Mouse (Mus musculus) gastrocnemius, adult 2 months (tissue): ENCODE results near the gene Dgkd. TPM values are rescaled to one million over a fixed set of nuclear protein-coding genes. Genes with fewer than 3 reads are reported as not detected.
A peak's percentile ranks its signal among the peaks of the same experiment; 100 is the strongest.

Experiments
- DNase-seq: peaks from one replicate; pipeline ENCODE4 v3.0.0; 2022
- H3K27ac ChIP-seq: fragments of 200-600 bp; 2 replicates; pipeline ENCODE4 v1.8.1; 2022; ENCODE audit warnings: mild to moderate bottlenecking
- H3K4me3 ChIP-seq: fragments of 200-600 bp; 2 replicates; pipeline ENCODE4 v1.8.1; 2022; ENCODE audit warnings: mild to moderate bottlenecking, moderate library complexity
- CTCF ChIP-seq: fragments of 200-600 bp; IDR thresholded peaks from 2 replicates; pipeline ENCODE4 v1.8.1; 2022; ENCODE audit warnings: antibody characterized with exemption, mild to moderate bottlenecking, moderate library complexity
- intact Hi-C: fragments of 180-260 bp; cut with DNase I; formaldehyde crosslinking; loops from one replicate; pipeline ENCODE4 v1.15.1; 2025
- total RNA-seq, 2 experiments: library from RNA; stranded (reverse); gene quantifications; 2 replicates each; pipeline ENCODE4 v1.2.3; 2021

Dgkd gene
- total RNA-seq, 2 experiments from 2014 or later, result 31.3 to 32.9 TPM

DNA sequence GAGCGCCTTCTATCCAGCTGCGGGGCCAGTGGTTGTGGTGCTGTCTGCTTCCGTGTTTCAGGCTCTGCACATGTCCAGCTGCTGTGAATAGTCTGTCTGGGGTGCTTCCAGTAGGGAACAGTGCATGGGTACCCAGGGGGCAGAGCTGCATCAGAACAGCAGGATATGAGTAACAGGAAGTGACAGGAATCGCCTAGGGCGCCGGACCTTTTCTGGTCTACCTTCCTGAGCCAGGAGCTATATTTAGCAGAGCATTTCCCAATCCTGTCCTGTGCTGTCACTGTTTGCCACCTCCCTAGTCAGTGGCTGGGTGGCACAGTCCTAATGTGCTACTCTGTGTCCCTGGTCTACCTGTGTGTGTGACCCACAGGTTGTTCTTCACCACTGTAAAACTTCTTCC lies 47.9 kb downstream of the Dgkd start:
- TF ChIP-seq CTCF, result peak; percentile 6; the same call in 1 of the 2 replicates
- Histone ChIP-seq H3K4me3 (peak overlapping the region; percentile 68), H3K27ac (peak overlapping the region; percentile 94)
- DNase-seq, result peak; percentile 80
- intact Hi-C loops, result no loop called here

DNA sequence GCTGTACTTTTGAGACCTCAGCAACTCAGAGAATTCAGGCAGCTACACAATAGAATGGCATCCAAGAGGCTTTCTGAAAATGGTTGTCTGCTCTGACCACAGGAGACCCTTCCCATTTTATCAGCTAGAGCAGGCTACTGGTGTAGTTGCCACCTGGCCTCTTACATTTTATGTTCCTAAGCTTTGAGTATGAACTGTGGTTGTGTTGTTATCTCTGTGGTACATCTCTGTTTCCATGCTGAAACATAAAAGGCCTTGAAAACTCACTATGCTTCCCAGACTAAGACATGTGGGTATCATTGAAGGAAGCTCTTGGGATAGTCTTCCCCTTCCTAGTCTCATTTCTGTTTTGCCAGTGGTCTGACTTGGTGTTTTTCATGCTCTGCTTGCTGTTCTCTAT lies 49.1 kb downstream of the Dgkd start:
- intact Hi-C loops, result no loop called here
- Histone ChIP-seq H3K27ac (peak overlapping the region; percentile 38; the same call in 1 of the 2 replicates), H3K4me3 (no peak overlapping the region)
- no peak for TF ChIP-seq CTCF
- DNase-seq, result no peak

DNA sequence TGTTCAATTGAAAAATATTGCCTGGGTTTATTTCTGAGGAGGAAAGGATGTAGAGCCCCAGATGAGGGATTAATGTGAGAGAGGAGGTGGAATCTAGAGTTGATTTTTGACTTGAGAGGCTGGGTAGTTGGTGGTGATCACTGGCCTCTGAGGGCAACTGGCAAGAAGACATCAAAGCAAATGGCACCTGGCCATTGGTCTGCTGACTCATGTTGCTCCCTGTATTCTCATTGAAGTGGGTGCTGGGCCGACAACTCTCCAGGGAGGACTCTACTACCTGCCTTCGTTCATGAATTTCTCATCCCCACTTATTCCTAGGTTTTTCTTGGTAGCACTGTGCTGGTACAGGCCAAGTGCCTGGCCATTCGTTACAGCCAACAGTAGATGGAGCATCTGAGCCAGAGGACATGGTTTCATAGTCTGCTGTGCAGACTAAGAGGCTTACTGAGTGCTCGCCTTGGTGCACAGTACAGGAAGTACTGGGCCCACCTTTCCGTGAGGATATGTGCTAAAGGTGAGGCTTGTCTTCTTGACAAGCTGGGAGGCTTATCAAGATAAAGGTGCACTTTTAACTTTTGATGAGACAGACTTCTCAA lies 53.4 kb downstream of the Dgkd start:
- Histone ChIP-seq H3K27ac (peak overlapping the region; percentile 12; the same call in 1 of the 2 replicates), H3K4me3 (no peak overlapping the region)
- intact Hi-C loops, result no loop called here
- no peak for DNase-seq
- TF ChIP-seq CTCF, result peak; percentile 35

DNA sequence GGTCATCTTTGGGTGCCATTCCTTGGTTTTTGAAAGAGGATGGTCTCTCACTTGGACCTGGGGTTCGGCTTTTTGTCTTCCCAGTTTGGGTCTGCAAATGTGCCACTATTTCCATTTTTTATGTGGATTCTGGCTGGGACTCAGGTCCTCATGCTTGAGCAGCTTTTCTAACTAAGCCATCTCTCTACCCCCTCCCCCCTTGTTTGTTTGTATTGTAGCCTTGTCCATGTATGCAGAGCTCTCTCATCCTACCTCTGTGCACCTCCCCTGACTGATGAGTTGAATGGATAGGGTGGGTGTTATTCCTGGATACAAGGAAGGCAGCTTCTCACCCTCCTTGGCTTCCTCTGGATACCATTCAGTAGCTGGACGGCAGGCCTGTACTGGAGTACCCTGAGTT lies 54.9 kb downstream of the Dgkd start:
- intact Hi-C loops, result no loop called here
- Histone ChIP-seq H3K4me3 (no peak overlapping the region), H3K27ac (no peak overlapping the region)
- no peak for DNase-seq
- TF ChIP-seq CTCF, result no peak

DNA sequence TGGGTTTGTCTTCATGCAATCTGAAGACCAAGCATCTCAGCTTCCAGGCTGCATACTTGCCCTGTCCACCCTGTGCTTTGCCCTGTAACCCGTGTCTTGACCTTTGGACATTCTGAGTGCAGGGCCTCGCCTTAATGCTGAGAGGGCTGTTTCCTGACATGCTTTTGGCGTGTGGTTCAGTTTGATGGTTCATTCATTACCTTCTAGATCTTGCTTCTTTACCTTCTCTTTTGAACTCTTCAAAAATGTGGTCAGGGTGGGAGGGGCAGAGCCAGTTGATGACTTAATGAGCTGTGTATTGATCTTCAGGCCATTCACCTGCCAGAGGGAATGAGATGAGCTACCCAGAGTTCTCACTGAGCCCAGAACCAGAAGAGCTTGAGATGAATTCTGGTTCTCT lies 55.6 kb downstream of the Dgkd start:
- intact Hi-C loops, result no loop called here
- no peak for TF ChIP-seq CTCF

DNA sequence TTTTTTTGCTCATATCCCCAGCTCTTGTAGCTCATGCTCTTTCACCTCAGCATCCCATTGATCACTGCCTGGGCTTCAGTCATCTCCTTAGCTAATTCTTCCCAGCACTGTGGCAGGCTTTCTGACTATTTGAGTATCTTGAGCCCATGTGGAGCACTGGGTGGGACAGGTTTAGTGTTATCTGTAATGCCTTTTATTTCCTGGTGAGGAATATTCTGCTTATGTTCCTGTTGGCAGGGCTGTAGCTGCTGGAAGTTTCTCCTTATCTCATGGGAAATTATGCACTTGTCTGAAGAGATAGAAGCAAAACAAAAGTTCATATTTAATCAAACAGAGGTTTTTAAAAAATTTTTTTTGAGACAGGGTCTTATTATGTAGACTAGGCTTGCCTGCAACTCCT lies 56.5 kb downstream of the Dgkd start:
- no peak for TF ChIP-seq CTCF
- no peak overlapping the region for H3K27ac ChIP-seq
- intact Hi-C loops, result no loop called here
- H3K4me3 ChIP-seq, result no peak overlapping the region
- no peak for DNase-seq

More for the DNA sequence above, 55.6 kb downstream of the Dgkd start:
- Histone ChIP-seq H3K27ac (no peak overlapping the region), H3K4me3 (no peak overlapping the region)
- no peak for DNase-seq

DNA sequence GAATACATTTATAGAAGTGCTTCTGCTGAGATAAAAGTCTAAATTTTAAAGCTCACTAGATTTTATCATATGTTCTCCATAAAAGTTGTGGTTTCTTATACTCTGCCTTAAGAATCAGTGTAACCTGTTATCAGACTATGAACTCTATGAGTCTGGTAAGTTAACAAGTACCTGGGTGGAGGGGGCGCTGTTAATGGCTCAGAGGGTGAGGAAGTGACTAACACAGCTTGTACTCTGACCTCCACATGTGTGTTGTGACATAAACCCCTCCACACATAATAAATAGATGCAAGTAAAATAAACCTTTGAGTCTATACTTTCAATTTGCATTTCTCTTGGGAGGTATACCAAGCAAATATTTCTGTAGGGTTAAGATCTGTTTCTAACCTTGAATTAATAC lies 57.3 kb downstream of the Dgkd start:
- H3K27ac ChIP-seq, result no peak overlapping the region
- no peak overlapping the region for H3K4me3 ChIP-seq
- no peak for DNase-seq
- TF ChIP-seq CTCF, result no peak
- intact Hi-C loops, result no loop called here

DNA sequence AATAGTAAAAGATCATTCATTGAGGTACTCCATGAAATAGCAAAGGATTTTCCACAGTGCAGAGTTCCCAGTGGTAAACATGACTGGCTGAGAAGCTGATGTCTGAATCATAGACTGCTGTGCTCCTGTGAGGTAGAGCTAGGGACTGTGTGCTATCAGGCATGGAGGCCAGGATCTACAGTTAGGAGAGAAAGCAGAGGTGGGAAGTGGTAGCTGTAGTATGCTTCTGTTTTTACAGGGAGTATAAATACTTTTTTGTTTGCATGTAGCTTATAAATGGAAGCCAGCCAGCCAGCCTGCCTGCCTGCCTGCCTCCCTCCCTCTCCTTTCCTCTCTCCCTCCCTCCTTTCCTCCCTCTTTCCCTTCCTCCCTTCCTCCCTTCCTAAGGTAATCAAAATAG lies 60.3 kb downstream of the Dgkd start:
- Histone ChIP-seq H3K4me3 (no peak overlapping the region), H3K27ac (no peak overlapping the region)
- DNase-seq, result no peak
- TF ChIP-seq CTCF, result no peak
- intact Hi-C loops, result no loop called here

DNA sequence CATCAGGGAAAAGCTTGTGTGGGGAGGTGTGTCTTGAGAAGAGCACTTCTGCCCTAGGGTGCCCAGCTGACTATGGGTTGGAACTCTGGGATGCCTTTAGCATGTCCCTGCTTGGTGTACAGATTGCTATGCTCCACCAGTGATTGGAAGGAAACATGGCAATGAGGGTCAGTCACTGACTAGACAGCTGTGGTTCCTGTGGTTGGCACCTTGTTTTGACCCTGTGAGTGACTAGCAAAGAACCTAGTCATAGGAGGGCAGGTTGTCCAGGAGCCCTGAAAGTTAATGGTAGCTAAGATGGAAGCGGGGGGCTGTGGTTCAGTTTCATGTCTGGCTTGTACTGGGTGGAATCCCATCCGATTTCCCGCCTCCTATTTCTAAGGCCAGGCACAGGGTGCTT lies 64.3 kb downstream of the Dgkd start:
- intact Hi-C loops, result no loop called here
- no peak overlapping the region for H3K27ac ChIP-seq
- no peak overlapping the region for H3K4me3 ChIP-seq
- DNase-seq, result no peak
- TF ChIP-seq CTCF, result no peak

DNA sequence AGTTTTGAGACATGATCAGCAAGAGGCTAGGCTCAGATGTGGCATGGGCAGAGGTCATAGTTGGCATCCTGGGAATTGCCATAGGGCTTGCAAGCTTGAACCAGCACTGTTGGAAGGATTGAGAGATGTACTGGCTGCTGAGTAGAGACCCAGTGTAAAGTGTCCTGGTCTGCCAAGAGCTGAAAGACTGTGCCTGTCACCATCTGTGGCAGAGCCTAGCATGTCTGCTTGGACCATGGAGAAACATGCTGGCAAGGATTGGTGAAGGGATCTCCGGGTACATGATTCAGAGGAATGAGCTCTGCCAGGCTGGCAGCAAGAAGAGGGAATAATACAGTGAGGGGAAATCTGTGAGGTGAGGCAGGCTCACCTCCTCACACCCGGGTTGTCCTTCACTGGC lies 65.0 kb downstream of the Dgkd start:
- intact Hi-C loops, result no loop called here
- DNase-seq, result no peak
- TF ChIP-seq CTCF, result no peak

DNA sequence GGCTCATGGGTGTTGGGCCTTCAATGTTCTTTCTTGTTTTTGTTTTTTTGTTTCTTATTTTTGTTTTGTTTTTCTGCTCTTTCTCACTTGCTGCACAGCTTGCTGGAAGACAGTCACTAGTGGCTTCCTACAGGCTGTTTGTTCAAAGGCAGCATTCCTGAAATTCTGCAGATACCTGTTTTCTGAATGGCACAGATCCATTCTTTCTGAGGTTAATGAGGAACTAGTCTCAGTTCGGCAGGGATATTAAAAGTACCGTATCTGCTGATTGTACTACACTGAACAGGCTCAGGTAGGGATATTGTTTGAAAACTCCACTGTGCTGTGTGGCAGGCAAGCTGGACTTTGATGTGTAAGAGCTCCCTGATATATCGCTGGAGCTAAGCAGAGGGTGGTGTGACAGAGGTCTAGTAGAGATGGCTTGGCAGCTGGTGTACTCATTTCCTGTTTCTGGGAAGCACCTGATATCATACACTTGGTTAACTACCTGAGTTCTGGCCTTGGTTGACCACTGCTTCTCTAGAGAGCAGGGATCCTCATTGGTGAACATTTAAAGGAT lies 67.0 kb downstream of the Dgkd start:
- TF ChIP-seq CTCF, result no peak
- intact Hi-C loops, result loop anchor here (5.0 to 10.0 kb wide), 3 partner anchors 68 to 475 kb away; partner anchors contain the start of gene Dgkd

More for the DNA sequence above, 65.0 kb downstream of the Dgkd start:
- Histone ChIP-seq H3K27ac (no peak overlapping the region), H3K4me3 (no peak overlapping the region)

DNA sequence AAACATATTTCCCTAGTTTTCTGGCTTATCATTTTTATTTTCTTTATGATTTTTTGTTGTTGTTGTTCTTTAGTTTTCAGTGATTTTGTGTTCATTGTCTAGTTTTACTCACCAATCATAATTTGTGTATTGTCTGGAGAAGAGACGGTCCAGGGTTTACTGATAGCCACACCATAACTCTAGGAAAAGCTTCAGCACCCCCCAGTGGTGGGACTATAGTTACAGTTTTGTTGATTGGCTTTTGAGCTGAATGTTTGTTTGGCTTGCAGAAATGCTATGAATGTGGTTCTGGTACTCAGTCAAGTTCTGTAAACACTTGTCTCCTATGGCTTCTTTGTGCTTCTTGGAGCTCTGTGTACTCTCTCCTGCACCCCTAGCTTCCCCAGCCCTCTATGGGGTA lies 69.6 kb downstream of the Dgkd start:
- peak; percentile 78 for TF ChIP-seq CTCF
- DNase-seq, result peak; percentile 59
- intact Hi-C loops, result loop anchor here (5.0 to 10.0 kb wide), 3 partner anchors 70 to 478 kb away; partner anchors contain the start of gene Dgkd

More for the DNA sequence above, 67.0 kb downstream of the Dgkd start:
- no peak overlapping the region for H3K27ac ChIP-seq
- no peak overlapping the region for H3K4me3 ChIP-seq
- no peak for DNase-seq

DNA sequence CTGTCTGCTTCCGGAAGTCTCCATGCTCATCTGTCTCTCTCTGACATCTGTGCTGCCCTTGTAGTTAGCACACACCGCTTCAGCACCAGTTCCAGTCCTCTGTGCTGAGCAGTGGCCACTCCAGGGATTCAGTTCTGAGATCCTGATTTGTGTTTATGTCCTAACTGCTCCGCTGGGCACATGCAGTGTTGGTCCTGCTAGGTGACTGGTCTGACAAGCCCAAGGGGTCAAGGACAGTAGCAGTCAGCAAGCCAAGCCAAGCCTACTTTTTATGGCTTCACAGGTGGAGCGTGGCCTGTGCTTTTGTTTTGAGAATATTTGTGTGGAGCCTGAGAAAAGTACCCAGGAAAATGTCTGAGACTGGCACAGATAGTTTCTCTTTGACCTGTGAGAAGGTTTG lies 71.8 kb downstream of the Dgkd start:
- no peak for DNase-seq
- Histone ChIP-seq H3K4me3 (no peak overlapping the region), H3K27ac (no peak overlapping the region)
- intact Hi-C loops, result loop anchor here (2.0 to 10.0 kb wide), 4 partner anchors 73 to 480 kb away; partner anchors contain the start of gene Dgkd
- TF ChIP-seq CTCF, result no peak

More for the DNA sequence above, 69.6 kb downstream of the Dgkd start:
- no peak overlapping the region for H3K27ac ChIP-seq
- H3K4me3 ChIP-seq, result no peak overlapping the region

DNA sequence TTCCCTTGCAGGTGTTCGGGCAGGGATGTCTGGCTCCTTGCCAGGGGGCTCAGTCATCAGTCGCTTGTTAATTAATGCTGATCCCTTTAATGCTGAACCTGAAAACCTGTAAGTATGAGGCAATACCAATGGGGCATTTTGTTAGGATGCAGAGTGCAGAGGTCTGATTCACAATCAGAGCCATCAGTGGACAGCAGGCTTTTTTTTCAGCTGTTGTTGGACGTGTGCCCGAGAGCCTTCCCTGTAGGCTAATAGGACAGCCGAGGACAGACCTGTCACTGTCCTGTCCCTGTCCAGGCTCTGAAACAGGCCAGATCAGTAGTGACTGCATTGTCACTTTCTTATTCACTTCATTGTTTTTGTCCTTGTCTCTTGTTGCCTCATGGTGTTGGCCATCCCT lies 76.6 kb downstream of the Dgkd start:
- Histone ChIP-seq H3K27ac (no peak overlapping the region), H3K4me3 (no peak overlapping the region)
- DNase-seq, result peak; percentile 49
- intact Hi-C loops, result loop anchor here (10.0 kb wide), 1 partner anchor 485 kb away; no protein-coding TSS in a partner anchor
- TF ChIP-seq CTCF, result no peak
